Mouse (Mus musculus) brain, embryonic 14.5 days (tissue): ENCODE results near the gene Hnrnpr. TPM values are rescaled to one million over a fixed set of nuclear protein-coding genes. Genes with fewer than 3 reads are reported as not detected.
A peak's percentile ranks its signal among the peaks of the same experiment; 100 is the strongest.

Source experiments
- DNase-seq: peaks from one replicate; pipeline ENCODE4 v3.0.0-alpha.2; 2011; ENCODE audit warnings: low read depth
- CTCF ChIP-seq: fragments of 200-500 bp; IDR thresholded peaks from 2 replicates; pipeline ENCODE4 v1.5.1; 2012; ENCODE audit warnings: inconsistent platforms, mild to moderate bottlenecking, moderate library complexity, borderline replicate concordance; ENCODE audit not compliant: insufficient read depth, insufficient read length; ENCODE audit errors: extremely low read depth
- POLR2A ChIP-seq: fragments of 200-500 bp; IDR thresholded peaks from 2 replicates; pipeline ENCODE4 v1.6.1; 2012; ENCODE audit warnings: mild to moderate bottlenecking, inconsistent platforms, borderline replicate concordance; ENCODE audit not compliant: poor library complexity, insufficient read depth, insufficient read length, severe bottlenecking; ENCODE audit errors: extremely low read depth
- polyA plus RNA-seq: library from polyadenylated mRNA; depleted of rRNA; stranded (reverse); fragments of >200 nt; gene quantifications from 2 replicates; pipeline ENCODE4 v1.2.3, GENCODE M21; 2012; rRNA removed

Gene Hnrnpr
- polyA plus RNA-seq, 1 experiment: 148 TPM

DNA sequence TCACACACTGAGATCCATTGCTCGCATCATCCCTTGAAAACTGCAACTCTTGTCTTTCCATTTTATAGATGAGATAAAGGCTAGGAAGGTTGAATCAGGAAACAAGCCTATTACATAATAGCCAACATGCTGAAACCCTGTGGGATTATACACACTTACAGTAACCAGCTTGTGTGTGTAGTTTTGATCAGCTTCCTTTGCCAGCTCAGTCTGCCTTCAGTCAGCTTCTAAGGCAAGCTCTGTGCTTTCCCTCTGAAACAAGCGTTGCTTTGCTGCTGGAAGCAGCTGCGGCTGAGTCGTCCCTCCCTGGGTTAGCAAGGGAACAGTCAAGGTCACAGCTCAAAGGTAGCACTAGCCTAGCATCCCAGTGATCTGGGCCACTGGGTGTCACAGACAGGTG, 57.1 kb downstream of the Hnrnpr start:
- TF ChIP-seq POLR2A: no peak
- TF ChIP-seq CTCF: no peak
- DNase-seq: no peak

DNA sequence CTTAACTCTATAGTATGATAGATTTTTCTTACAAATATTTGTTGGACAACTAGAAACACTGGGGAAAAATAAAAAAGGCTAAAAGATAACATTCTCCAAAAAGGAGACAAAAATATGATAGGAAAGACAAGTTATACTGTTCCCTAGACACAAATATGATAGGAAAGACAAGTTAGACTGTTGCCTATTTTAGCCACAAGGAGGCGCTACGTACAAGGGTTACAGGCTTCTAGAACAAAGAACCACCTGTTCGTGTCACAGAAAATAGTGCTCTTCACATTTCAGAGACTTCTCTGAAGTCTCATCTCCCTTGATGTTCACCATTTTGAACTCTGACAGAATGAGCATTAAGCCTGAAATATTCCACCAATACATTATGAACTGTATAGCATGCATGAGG, 59.0 kb downstream of the Hnrnpr start:
- TF ChIP-seq CTCF: peak; percentile 60; the same call in 1 of the 2 replicates
- TF ChIP-seq POLR2A: no peak
- DNase-seq: peak; percentile 83

DNA sequence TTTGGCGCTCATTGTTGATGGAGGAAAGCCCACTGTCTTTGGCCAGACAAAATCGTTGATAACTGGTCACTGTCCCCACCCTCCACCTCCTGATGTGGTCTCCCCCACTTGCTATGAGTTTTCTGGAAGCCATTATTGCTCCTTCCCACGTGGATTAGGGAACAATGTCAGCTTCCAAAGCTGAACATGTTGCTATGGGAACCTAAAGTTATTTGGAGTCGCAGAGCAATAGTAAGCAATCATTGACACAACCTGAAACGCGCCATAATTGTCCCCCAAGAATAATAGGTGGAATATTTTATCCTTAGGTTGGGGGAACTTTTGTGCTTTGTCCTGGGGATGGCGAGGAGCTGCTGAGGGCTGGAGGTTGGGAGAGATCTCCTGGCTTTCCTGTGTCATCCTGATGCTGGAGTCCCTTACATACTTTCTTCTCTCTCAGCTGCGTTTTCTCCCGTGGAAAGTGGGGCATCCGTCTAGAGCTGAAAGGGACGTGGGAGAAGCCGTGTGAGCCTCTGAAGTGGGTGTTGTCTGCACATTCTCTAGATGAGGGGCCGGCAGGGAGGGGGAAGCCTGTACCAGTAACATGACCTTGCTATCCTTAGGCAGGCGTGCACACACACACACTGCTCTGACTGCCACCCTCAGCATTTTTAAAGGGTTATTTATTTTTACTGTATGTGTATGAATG, 62.9 kb downstream of the Hnrnpr start:
- DNase-seq: peak; percentile 28
- no peak for TF ChIP-seq CTCF
- no peak for TF ChIP-seq POLR2A

DNA sequence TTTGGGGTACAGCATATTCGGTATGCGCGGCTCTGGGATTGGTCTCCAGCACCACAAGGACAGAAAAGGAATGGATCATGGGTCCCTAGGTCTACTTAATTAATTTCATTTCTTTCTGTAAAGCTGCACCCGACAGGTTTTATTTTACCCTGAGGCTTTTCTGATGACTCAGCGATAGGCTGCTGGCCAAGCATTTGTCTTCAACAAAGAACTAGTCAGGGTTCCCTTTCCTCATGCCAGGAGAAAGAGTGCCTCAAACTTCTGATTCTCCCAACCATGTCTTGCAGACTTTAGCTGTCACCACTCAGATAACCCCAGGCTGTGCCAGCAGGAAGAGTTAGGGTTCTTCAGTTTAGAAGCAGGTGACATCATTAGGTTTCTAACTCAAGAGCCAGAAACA, 66.3 kb downstream of the Hnrnpr start:
- TF ChIP-seq POLR2A (no peak), CTCF (no peak)
- DNase-seq: peak; percentile 49

DNA sequence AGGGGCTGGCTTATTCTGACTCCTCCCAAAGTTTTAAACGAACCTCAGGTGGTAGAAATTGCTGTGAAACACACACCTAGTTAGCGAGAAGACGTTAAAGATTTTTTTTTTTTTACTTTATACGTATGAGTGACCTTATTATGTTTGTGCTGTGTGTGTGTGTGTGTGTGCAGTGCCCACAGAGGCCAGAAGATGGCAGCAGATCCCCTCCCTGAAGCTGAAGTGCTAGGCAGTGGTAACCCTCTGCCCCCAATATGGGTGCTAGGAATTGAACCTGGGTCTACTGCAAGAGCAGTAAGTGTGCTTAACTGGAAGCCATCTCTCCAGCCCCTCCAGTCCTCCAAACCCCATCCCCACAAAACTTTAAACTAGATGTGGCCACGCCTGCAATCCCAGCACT, 72.3 kb downstream of the Hnrnpr start:
- no peak for DNase-seq
- TF ChIP-seq CTCF: peak; percentile 31; the same call in 1 of the 2 replicates
- no peak for TF ChIP-seq POLR2A

DNA sequence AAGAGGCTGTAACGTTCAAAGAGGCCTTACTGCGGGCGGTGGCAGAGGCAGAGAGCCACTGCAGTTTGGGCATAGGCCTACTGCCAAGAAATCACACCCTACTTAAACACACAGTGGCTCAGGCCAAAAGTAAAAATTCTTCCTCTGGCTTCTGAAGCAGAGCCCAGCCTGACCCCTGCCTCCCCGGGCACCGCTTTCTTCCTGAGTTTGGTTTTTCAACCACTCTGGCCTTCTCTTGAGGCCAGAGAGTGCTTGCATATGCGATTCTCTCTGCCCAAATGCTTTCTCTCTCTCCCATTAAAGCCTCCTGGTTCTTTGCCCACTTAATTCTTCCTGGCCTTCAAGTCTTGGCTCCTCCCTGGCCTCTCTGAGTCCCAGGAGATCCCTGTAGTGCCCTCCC, 73.1 kb downstream of the Hnrnpr start:
- no peak for TF ChIP-seq POLR2A
- TF ChIP-seq CTCF: no peak
- no peak for DNase-seq

DNA sequence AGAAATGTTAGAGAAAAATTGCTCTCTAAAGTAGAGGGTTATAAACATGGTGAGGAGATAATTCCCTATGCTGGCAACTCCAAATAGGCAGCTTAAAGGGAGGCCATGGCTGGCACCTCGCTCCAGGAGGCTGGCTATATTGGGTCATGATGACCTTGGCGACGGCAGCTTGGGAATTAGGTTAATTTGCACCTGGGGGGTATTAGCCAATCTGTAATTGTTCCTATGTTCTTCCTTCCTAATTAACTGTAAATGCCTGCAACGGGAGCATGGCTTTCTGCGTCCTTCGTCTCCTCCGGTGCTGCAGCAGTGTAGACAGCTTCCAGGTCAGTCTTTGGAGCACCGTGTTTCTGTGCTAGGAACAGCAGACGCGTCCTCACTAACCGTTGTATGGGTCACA, 76.5 kb downstream of the Hnrnpr start:
- TF ChIP-seq CTCF: no peak
- no peak for TF ChIP-seq POLR2A
- DNase-seq: no peak

DNA sequence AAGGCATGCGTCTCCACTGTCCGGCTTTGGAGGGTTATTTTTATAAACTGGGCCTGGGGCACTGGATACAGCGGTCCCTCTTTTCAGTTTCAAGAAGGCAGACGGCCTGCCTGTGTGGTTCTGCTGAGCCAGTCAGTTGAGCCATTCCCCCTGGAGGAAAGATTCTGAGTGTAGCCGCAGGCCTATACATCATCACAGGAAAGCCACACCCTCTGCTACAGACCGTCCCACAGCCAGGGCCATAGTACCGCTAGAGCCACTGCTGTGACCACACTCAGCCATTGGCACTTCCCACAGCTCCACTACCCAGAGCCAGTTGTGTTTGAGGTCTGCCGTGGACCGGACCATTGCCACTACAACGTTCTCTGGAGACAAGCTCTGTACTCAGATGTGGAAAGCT, 91.1 kb downstream of the Hnrnpr start:
- TF ChIP-seq POLR2A (no peak), CTCF (no peak)
- DNase-seq: no peak

DNA sequence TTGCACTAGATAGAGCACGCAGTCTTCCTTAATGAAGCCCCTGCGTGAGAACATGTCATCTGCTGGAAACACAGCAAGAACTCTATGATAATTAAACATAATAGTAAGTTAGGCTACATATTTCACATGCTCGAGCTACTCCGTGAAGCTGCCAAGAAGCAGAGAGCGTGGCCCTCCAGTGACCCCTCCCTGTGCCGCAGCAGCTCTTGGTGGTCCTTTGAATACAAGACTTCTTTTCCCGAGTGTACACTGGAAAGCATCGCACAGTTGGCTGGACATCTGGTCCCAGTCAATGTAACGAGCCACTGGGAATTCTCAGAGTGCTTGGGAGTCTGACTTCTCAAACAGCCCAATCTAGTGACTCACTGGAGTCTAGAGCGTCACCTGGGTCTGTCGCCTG, 97.1 kb downstream of the Hnrnpr start:
- DNase-seq: no peak
- no peak for TF ChIP-seq CTCF

Other genes with a start within 250 kb of the Hnrnpr start
- gene Id3, start 167.4 kb upstream of the Hnrnpr start, polyA plus RNA-seq: 105 and 107 TPM in 2 replicates
- 3.5 and 5.1 TPM in 2 replicates for gene E2f2, start 138.5 kb upstream of the Hnrnpr start, polyA plus RNA-seq
- 4.2 and 6.2 TPM in 2 replicates for gene Asap3, start 104.6 kb upstream of the Hnrnpr start, polyA plus RNA-seq
- 0.38 and 0.98 TPM in 2 replicates for gene Tcea3, start 63.2 kb upstream of the Hnrnpr start, polyA plus RNA-seq
- 58.3 and 69.5 TPM in 2 replicates for gene Zfp46, start 26.3 kb upstream of the Hnrnpr start, polyA plus RNA-seq
- gene Htr1d, start 112.6 kb downstream of the Hnrnpr start, polyA plus RNA-seq: 0.15 and 0.45 TPM in 2 replicates
- 0.16 and 0.18 TPM in 2 replicates for gene 6030445D17Rik, start 151.3 kb downstream of the Hnrnpr start, polyA plus RNA-seq
- gene Luzp1, start 158.8 kb downstream of the Hnrnpr start, polyA plus RNA-seq: 12.8 and 15.0 TPM in 2 replicates